Mouse (Mus musculus): ENCODE data around the gene Prss36. TPM values are rescaled to one million over a fixed set of nuclear protein-coding genes. Genes with fewer than 3 reads are reported as not detected.
"Not testable (repeated sequence)": the region's sequence is repeated elsewhere in the genome, so short reads cannot be mapped to it uniquely, and the experiment has no call there.

The Prss36 gene
- total RNA-seq (2014; fragmentation: Nextera tagmentation), result 2.8 and 9.8 TPM in 2 replicates
- total RNA-seq (2017), result 2.5 and 3.4 TPM in 2 replicates

DNA sequence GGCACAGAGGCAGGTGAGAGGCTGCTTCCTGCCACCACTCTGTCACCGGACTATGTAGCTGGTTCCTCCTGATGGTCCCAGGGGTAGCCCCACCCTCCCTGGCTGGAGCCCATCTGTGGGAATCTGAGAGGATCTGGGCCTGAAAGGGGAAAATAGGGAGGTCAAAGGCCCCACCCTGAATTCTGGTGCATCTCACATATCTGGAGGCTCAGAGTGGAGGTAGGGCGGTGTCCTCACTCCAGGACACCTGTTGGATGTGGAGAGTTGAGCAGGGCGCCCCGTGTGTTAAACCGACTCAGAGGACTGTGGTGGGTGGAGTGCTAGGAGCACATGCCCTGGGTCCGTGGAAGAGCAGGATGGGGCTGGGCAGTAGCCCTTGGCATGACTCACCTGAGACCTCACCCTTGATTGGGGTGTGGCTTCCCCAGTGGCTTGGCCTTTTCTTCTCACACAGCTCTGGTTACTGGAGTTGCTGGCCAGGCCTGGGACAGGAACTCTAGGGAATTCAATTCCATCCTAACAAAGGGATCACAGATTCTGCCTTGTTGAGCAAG, at the start of gene Prss36:
Gene Prss36, minus strand, starts transcription at position 256 of the 554 bp plus-strand sequence.
- ATAC-seq (replicated peaks; ENCODE audit: low FRiP score, low TSS enrichment, poor library complexity, severe bottlenecking), result no peak

DNA sequence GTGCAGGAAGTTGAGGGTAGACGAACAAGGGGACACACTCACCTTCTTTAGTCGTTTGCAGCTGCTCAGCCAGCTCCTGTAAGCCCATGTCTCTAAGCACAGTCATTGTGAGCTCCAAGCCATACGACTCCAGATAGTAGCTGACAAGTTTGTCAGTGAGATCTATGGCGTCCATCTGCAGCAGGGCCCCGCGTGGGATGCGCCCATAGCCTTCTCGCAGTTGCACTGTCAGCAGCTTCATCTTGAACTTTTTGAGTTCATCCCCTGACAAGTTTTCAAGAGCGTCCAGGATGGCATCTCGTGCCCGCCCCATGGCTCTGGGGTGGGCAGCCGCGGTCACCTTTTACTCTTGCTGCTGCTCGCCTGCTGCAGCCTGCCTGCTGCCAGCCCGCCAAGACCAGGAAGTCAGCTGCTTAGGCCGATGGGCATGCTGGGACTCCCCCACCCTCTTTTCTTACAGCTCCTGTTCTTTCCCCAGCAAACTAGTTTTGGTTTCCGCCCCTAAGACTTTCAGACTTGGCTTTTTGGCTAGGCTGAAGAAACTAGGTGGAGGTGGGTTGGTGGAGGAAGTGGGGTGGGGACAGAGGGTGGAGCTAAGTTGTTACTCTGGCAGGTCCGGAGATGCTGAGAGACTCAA, 46.9 kb upstream of the Prss36 start, which contains the start of gene Pycard:
Gene Pycard, minus strand, starts transcription at position 527 of the 637 bp plus-strand sequence.
- ATAC-seq (replicated peaks; ENCODE audit: low FRiP score, low TSS enrichment, poor library complexity, severe bottlenecking), result peak; percentile 67

DNA sequence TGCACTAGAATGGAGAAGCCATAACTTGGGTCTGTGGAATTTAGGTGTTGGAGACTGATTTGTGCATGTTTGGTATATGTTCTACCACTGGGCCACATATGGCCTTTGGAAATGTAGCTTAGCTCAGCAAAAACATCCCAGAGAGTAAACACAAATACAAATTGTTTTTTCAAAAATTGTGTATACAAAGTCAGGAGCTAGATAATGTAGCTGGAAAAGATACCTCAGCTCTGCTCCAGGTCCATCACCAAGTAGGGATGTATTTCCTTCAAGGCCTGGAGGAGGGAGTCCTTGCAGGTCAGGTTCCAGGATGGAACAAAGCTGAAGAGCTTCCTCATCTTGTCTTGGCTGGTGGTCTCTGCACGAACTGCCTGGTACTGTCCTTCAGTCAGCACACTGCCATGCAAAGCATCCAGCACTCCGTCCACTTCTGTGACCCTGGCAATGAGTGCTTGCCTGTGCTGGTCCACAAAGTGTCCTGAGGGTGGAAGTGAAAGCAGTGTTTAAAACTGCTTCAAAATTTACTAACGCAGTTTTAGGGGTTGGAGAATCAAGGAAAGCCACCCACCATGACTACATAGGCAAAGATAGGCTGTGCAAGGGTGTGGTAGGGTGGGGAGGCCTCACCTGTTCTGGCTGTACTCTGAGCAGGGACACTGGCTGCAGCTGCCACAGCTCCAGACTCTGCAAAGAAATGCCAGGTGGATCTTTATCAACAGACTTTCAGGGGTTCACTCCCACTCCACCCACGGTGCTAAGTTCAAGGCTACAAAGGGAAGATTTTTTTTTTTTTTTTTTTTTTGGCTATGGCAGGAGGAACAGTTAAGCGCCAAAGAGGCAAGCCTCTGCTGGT, 46.2 kb upstream of the Prss36 start:
- ATAC-seq (replicated peaks; ENCODE audit: low FRiP score, low TSS enrichment, poor library complexity, severe bottlenecking), result peak; percentile 15

DNA sequence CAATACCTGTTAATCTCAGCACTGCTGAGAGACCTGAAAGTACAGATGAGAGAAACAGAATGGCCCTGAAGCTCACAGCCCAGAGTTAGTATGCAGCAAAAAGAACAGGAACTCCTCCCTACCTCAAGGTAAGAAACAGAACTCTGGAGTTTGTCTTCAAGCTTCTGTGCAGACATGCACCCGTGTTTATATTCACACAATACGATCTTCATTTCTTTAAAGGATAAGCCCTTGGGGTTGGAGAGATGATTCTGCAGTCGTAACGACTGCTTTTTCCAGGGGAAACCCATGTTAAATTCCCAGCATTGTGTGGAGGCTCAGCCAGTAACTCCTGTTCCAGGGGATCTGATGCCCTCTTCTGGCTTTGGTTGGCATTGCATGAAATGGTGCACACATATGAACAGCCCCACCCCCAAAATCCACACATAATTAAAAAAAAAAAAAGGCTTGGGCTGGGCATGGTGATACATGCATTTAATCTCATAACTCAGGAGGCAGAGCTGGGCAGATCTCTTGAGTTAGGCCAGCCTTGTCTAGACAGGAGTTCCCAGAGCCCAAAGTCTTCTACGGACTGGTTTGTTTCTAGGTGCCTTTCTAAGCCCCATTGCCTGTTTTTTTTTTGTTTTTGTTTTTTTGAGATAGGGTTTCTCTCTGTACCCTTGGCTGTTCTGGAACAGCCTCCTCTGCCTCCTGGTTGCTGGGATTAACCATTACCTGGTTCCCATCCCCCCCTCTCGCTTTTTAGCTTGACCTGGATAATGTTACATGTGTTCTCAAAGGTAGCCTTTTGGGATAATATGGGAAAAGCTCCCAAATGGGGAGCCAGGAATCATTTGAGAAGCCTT, 45.3 kb upstream of the Prss36 start:
- peak; percentile 55 for ATAC-seq (replicated peaks; ENCODE audit: low FRiP score, low TSS enrichment, poor library complexity, severe bottlenecking)

DNA sequence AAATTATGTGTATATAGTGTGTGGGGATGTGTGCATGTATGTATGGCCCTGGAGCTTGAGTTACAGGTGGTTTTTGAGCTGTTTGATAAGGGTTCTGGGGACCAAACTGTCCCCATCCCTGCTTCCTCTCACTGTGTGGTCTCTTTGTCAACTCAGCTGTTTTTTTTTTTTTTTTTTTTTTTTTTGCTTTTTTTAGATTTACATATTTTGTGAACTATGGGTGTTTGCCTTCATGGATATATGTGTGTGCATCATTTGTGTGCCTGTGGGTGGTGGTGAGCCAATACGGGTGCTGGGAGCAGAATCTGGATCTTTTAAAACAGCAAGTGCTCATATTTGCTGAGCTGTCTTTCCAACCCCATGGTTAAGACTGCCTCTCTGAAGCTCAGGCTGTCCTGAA, 42.4 kb upstream of the Prss36 start:
- ATAC-seq (replicated peaks; ENCODE audit: low FRiP score, low TSS enrichment, poor library complexity, severe bottlenecking), result no peak

DNA sequence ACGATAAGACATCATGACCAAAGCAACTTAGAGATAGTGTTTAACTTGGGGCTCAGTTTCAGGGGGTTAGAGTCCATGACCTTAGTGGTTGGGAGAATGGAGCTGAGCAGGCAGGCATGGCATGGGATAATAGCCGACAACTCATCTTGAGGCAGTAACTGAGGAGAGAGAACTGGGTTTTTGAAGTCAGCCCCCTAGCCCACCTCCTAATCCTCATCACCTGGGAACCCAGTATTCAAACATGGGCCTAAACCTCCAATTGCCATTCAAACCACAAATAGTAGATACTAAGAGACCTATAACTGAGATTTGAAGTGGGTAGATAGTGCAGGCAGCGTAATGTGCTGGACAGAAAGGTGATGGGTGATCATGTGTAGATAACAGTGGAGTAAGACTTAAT, 34.1 kb upstream of the Prss36 start:
- no peak for ATAC-seq (replicated peaks; ENCODE audit: low FRiP score, low TSS enrichment, poor library complexity, severe bottlenecking)

DNA sequence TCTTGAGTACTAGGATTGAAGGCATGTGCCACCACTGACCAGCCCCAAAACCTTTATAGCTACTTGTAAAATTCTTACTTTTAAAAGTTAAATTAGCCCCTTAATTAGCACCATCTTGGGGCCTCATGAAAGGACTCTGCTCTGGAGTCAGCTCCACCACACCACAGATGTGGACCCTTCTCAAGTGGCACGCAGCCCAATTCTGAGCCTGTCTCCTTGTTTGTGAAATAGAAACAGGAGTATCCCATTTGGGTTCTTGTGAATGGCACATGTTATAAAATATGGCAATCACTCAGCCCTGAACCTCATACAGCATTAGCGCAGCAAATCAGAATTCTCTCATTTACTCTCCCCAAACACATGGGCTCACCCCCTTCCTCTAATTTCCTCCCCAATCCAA, 32.3 kb upstream of the Prss36 start:
- ATAC-seq (replicated peaks; ENCODE audit: low FRiP score, low TSS enrichment, poor library complexity, severe bottlenecking), result no peak

DNA sequence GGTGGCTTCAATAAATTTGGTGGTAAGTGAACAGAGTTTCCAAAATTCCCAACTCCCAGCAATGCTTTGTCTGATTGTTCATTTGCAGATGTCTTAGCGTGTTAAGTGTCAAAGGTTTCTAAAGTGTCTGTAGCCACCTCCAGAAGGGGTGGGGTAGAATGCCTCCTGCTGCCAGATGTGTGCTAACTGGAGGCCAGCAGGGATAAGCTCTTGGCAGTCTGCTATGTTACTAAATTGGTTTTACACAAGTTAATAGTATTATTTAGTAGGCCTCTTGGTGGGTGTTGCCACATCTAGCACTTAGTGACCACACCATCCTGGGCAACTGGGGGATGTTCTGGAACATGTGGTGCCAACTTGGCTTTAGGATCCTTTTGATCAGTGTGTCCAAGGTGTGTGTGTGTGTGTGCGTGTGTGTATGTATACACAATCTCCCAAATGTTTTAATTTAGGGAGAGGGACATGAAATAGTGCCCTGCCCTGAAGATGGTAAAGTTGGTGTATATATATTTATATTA, 27.9 kb upstream of the Prss36 start:
- no peak for ATAC-seq (replicated peaks; ENCODE audit: low FRiP score, low TSS enrichment, poor library complexity, severe bottlenecking)

DNA sequence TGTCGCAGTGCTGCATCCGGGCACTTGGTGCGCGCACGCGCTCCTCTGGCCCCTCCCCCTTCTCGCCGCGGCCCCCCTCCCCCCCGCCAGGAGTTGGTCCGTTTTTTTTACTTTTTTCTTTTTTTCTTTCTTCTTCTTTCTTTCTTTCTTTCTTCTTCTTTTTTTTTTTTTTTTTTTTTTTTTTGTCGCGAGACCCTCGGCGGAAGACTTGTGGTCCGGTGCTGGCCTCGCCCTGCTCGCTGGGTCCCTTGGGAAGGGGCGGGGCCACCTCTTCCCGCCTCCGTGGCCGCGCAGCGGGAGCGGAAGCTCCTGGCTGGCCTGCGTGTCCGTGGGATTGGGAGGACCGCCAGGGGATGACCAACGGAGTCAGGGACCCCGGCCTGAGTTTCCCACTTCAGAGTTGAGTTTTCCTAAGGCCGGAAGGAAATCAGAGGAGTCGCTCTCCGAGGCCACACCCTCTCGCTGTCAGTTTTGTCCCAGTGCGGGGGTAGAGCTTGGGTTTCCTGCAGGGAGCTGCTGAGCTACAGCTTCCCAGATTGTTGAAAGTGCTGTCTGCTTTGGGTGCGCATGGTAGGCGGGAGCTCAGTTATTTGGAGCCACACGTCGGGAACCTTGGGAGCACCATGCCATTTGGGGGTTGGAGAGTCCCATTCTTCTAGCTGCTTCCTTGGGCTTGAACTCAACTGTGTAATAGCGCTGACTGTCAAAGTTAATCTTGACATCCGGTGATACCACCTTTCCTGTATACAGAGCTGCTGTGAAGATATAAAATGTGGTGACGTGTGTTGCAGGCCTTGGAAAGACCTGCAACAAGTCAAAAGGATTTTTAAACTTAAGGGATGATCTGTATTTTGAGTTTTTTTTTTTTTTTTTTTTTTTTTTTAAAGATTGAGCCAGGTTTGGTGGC, 21.6 kb upstream of the Prss36 start:
- peak; percentile 35 for ATAC-seq (replicated peaks; ENCODE audit: low FRiP score, low TSS enrichment, poor library complexity, severe bottlenecking)

DNA sequence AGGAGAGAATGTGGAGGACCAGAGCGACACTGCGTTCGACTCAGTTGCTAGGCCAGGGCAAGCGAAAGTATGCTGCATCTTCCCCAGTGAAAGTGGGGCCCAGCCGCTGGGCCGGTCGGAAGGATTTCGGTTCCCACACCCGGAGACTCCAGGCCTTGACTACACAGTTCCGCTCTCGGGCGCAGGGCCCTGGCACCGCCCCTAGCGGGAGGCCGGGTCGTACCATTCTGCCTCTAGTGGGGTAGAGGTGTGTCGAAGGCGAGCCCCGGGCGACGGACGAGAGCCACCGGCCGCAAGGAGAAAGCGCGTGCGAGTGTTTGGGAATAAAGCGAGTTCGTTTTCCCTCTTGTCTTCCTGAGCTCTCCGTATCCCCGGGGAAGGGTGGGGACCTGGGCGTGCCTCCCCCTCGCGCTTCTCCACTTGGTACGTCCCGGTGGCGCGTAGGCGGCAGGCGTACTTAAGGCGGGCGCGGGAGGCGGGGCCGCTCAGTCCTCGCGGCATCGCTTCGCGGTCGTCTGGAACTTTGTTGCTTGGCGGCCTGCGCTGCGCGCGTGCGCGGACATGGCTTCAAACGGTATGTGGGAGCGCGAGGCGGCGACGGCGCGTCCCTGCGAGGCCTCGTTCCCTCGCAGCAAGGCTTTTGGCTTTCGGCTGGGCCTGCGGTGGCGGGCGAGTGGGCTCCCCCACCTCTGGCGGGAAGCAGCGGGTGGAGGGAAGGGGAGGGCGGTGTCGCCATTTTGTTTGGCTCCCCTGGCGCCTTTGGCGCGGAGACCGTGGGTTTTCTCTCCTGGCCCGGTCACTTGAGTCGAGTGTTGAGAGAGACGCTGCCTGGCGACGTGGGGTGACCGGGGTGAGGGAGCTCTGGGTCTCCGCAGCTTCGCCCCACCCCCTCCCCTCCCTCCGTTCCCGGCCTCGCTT, 20.7 kb upstream of the Prss36 start, which contains the start of gene Fus:
Gene Fus, plus strand, starts transcription at position 454 of the 918 bp plus-strand sequence.
- ATAC-seq (replicated peaks; ENCODE audit: low FRiP score, low TSS enrichment, poor library complexity, severe bottlenecking), result peak; percentile 87

DNA sequence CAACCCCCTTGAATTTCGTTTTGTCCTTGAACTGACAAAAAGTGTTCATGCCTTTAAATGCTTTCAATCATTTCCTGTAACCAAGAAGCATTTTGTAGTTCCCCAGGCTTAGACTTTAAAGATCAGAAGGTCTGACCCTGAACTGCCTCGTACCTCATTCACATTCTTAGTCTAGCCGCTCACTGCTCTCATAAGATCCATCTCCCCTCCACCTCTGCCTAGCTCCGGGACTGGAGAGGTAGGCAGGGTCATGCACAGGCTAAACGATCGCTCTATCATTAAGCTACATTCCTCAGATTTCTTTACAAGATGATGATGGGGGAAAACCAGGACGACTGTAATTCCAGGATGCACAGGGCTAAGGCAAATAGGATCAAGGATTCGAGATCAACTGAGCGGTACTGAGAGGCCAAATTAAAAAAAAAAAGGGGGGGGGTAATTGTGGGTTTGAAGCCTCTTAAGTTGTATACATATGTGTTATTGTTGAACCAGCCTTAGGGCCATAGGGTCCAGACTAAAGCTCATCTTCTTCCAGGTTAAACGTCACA, 19.9 kb upstream of the Prss36 start:
- no peak for ATAC-seq (replicated peaks; ENCODE audit: low FRiP score, low TSS enrichment, poor library complexity, severe bottlenecking)

DNA sequence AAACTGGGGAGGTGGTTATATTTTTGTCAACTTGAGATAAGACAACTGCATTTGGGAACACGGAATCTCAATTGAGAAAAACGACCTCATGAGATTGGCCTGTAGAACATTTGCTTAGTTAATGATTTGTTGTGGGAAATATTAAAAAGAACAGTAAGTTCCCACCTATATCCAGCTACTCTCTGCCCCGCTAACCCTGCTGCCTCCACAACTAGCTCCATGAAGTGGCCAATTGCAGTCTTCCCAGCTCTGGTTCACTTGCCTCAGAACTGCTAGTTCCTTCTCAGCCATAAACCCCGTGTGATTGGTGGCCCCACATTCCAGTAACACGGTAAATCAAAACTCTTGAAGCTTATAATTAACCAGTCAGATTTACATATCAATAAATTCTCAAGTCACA, 12.8 kb upstream of the Prss36 start:
- ATAC-seq (replicated peaks; ENCODE audit: low FRiP score, low TSS enrichment, poor library complexity, severe bottlenecking), result no peak

DNA sequence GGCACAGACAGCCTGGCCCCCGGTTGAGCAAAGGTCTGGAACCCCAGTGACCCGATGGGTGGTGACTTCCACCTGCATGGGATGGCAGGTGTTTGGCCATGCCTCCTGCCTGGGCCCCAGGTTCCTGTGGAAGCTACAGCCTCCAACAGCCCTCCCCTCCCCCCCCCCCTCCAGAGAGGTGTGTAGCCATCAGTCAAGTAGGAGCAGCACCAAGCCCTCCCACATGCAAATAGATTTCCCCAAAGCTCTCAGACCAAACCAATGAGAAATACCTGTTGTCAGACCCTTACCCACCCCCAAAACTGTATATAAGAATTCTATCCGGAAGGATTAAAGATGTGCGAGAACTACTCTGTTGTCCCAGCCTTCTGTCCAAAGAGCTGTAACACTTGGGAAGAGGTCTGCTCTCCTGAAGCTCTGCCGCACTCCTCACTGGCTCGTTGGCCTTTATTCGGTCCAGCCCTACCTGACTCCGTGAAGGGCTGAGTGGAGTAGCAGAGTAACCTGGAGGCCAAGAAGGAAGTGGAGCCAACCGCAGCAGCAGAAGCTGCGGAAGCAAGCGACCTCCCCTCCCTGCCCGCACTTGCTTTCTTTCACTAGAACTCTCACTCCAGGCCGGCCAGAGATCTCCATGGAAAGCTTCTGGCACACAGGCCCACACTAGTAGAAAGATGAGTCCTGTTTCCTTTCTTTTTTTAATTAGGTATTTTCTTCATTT, 6.5 kb upstream of the Prss36 start:
- no peak for ATAC-seq (replicated peaks; ENCODE audit: low FRiP score, low TSS enrichment, poor library complexity, severe bottlenecking)

DNA sequence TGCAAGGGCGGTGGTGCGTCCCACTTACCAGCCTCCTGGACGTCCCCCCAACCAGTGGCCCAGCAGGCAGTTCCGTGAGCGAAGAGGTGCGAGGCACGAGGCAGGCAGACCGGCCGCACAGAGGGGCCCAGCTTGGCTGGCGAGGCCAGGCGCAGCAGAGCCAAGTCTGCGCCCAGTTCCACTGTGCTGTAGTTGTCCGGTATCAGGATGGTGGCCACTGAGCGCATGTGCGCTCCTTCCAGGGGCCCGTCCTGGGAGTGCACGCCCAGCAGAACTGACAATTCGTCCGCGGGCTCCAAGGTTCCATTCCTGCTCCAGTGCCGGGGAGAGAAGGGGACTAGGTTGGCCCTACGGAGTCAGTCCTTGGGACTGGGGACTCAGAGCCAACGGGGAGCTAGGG, 1.9 kb downstream of the Prss36 start:
- no peak for ATAC-seq (replicated peaks; ENCODE audit: low FRiP score, low TSS enrichment, poor library complexity, severe bottlenecking)

DNA sequence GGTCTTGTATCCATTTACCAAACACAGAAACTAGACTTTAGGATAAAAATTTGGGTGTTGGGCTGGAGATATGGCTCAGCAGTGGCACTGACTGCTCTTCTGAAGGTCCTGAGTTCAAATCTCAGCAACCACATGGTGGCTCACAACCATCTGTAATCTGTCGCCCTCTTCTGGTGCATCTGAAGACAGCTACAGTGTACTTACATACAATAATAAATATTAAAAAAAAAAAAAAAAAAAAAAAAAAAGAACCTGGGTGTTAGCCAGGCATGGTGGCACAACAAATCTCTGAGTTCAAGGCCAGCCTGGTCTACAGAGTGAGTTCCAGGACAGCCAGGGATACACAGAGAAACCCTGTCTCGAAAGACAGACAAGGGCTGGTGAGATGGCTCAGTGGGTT, 4.4 kb downstream of the Prss36 start:
- ATAC-seq (replicated peaks; ENCODE audit: low FRiP score, low TSS enrichment, poor library complexity, severe bottlenecking), result not testable (repeated sequence)

DNA sequence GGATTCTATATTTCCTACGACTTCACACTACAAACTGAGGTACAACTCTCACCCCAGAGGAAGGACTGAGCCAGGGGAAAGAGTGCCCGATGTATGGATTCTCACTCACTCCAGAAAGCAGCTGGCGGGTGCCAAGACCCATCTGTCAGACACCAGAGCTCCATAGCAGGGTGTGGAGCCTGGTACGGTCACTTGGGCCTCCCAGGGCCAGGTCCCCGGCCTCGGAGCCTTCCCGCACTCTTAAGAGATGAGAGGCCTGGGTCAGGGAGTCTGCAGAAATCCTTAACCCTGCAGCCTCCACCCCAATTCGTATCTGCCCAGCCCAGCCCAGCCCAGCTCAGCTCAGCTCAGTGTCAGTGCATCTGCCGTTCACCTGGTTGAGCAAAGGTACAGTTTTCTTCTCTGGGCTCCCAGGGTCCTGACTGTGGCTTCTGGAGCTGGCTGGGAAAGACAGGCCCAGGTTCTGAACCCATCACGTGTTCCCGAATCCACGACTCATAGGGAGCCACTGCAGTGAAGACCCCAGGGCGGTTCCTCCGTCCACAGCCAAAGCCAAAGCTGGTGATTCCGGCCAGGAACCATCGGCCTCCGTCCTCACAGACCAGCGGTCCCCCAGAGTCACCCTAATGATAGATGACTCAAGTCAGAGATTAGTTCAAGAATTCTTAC, 10.2 kb downstream of the Prss36 start:
- no peak for ATAC-seq (replicated peaks; ENCODE audit: low FRiP score, low TSS enrichment, poor library complexity, severe bottlenecking)
